Mouse (Mus musculus) adrenal gland, postnatal 36 days (tissue): ENCODE measurements around the gene Supt5. TPM values are rescaled to one million over a fixed set of nuclear protein-coding genes. Genes with fewer than 3 reads are reported as not detected.
A peak's percentile ranks its signal among the peaks of the same experiment; 100 is the strongest.
"Not testable (repeated sequence)": the region's sequence is repeated elsewhere in the genome, so short reads cannot be mapped to it uniquely, and the experiment has no call there.

ENCODE experiments used
- DNase-seq, 2 experiments: peaks; one replicate each; pipeline ENCODE4 v3.0.0; 2021; ENCODE audit warnings: mixed read lengths in 1 of 2
- long read RNA-seq, 2 experiments: library from polyadenylated mRNA; stranded (forward); transcript quantifications; one replicate each; pipeline ENCODE4 v2.0.0; 2021; ENCODE audit warnings: borderline sequencing depth in 2 of 2
- total RNA-seq, 2 experiments: library from RNA; stranded (reverse); gene quantifications; 2 replicates each; pipeline ENCODE4 v1.2.3; 2021

Supt5 gene
- 100 to 1,000 TPM; 122 to 287 TPM for total RNA-seq
- long read RNA-seq, experiment 1, partial matches to known transcripts: 48 of 52 reads
- long read RNA-seq, experiment 1, other reads (novel, unspliced or antisense): 4 of 52 reads
- long read RNA-seq, experiment 2, partial matches to known transcripts: 30 of 39 reads
- long read RNA-seq, experiment 2, other reads (novel, unspliced or antisense): 9 of 39 reads

DNA sequence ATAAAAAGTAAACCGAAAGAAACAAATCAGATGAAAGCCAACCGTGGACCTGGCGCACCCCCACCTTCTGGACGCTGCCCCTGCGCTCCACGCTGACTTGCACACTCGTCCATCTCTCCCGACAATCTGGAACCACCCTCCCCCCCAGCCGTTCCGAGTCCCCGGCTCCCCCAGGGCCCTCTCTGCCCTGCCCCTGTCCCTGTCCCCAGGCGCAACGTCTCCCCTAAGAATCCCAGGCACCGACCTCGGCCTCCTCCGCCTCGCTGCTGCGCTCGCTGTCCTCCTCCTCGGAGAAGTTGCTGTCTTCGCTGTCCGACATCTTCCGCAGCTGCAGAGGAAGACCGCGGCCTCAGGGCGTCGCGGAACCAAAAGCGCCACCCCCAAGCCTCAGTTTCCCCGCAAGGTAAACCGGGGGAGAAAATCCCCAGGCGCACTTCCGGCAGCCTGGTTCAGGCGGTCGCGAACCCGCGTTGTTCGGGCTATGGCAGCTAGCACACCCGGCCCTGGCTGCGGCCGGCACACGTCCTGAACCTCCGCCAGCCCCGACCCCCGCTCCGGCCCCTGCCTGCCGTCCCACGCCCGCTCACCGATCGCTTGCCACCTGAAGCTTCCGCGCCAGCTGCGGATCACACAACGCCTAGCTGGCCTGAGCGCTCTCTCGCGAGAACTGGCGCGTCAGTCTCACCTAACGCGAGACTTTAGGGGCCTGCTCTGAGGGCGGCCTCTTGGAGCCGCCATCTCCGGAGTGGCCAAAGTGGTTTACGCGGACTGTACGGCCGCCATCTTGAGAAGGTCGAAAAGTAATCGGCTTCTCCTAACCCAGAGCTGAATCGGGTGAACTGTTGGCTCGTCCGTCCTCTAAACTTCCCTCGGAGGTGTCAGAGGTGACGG lies at the start of gene Supt5:
Gene Supt5 (minus strand): TSS at position 639 of the 891 bp plus-strand sequence.
- DNase-seq: peak; percentile 98

DNA sequence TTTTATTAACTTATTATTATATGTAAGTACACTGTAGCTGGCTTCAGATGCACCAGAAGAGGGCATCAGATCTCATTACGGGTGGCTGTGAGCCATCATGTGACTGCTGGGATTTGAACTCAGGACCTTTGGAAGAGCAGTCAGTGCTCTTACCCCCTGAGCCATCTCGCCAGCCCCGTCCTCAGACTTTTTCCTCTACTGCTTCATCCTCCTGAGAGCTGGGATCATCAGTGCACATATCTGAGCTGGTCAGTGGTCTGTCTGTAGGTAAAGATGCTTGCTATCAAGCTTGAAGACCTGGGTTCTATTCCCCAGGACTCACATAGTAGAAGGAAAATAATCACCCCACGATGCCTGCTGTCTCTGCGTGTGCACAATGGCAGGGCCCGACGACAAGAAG lies 48.8 kb upstream of the Supt5 start:
- DNase-seq: not testable (repeated sequence)

GRCm38 (mm10) chr7:28386877-28387276 lies 48.3 kb upstream of the Supt5 start:
- DNase-seq: not testable (repeated sequence)

DNA sequence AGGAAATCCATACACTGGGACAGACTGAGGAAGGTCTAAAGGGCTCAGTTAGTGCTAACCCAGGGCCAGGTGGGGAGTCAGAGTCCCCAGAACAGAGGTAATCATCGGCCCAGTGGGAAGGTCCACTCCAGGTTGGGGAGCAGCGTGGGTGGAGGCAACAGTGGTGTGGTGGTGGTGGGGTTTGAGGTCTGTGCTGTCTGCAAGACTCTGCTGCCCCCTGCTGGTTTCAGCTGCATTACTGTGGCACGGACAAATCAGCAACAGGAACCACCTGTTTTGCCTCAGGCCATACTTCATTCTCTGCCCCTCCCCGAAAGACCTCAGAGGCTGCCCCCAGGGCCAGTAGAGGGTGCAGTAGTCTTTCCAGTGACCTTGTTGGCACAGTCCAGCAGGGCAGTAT lies 47.9 kb upstream of the Supt5 start:
- peak; percentile 86 to 93 for DNase-seq

GRCm38 (mm10) chr7:28386007-28386406 lies 47.5 kb upstream of the Supt5 start:
- DNase-seq: peak in 1 of 2 experiments; percentile 42

- no peak for DNase-seq
Measured at GRCm38 (mm10) chr7:28385196-28385595, 46.6 kb upstream of the Supt5 start.

DNA sequence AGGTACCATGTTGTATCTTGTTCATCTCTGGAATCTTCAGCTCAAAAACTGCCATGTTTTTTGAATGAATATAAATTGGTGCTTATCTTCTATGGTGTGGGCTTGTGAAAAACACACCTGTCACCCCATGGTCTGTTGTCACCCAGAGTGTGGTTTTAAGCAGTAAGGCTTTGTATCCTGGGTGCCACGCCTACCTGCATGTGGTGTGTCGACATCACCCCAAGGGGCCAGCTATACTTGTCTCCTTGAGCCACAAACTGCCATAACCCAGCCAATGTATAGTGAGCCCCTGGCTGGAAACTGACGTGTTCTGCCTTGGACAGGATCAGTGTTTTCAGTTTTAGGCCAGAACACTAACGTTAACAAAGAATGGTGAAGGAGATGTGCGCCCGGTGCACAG lies 45.6 kb upstream of the Supt5 start:
- DNase-seq: no peak

- DNase-seq: no peak
Measured at GRCm38 (mm10) chr7:28383606-28384005, 45.1 kb upstream of the Supt5 start.

GRCm38 (mm10) chr7:28382981-28383396 lies 44.4 kb upstream of the Supt5 start:
- peak; percentile 70 to 72 for DNase-seq

DNA sequence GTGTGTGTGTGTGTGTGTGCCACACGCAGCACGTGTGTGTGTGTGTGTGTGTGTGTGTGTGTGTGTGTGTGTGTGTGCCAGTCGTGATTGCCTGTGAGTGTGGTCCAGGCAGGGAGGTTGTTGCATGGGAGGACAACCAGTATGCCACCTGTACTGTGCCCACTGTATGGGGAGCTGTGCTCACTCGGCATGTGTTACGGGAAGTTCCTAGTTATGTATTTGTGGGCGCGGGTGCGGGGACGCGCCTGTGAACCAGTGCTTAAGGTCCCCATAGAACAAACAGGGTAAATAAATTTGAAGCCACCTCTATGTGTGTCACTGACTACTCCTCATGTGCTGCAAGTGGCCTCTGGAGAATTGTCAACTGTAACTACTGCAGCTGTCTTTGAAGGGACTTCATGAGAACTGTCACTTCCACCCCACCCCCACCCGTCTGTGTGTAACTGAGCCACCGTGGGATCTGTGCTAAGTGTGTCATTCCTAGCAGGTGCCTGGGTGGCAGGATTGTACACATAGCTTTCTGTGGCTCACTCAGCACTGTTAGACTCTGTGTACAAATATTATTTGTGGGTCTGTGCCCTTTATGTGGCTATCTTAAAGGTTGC lies 43.9 kb upstream of the Supt5 start:
- no peak for DNase-seq

- DNase-seq: peak; percentile 82 to 89
Measured at GRCm38 (mm10) chr7:28381938-28382337, 43.4 kb upstream of the Supt5 start.

DNA sequence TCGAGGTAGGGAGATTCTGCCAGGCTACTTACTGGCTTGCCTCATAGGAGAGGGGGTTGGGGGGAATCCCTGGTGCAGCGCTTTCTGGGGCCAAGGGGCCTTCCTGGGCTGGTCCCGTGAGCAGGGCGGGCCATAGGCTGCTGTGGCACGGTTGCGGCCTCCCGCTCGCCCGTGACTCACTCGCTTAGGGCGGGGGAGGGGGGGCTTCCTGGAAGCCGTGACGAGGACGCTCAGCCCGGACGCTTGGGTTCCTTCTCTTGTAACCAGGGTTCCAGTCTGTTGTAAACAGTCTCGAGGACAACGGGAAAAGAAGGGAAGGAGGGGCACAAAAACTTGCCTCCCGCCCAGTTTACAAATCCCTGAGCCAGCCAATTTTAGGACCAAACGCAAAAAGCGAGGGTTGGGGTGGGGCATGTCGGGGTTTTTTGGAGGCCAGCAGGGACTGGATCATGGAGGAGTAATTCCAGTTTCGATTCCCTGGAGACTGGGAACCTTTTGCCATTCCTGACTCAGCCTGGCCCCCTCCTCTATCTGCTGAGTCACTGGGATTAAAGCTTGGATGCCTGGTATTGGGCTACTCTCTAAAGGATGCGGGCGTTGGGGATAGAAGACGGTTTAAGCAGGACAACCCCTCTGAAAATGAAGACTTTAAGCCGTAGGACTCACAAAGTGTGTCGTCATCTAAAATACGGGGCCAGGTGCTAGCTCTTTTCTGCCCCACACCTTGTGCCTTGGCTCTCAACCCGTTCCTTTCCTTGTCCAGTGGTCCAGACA lies 42.7 kb upstream of the Supt5 start:
- peak; percentile 88 to 93 for DNase-seq

DNA sequence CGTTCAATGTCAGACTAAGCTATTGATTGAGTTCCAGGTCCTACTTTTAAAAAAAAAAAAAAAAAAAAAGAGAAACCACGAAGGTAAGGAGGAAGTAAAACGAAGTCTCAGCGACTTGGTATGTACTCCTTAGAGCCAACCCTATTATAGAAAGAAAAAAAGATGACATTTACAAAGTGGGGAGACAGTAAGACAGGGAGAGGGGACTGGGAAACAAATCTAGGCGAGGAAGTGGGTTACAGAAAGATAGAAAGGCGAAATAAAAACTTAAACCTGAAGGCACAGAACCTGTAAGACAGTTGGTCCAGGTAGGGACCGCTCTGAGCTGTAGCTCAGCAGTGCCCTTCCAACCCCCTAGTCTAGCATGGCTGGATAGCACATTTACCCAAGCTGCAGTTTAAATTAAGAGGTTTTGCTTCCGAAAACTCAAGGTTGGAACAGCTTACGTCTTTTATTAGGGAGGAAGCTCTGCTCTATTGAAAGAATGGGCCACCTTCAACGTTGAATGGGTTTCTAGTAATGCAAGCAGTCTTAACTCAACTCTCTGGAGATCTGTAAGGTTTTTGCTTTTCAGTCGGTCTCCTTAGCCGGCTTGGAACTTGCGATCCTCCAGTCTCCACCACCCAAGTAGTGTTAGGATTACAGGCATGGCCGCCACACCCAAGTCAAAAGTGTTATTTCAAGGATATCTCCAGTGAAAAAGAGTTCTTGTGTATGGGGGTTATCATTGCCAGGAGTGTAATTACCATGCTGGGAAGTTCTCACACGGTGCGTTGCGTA lies 41.9 kb upstream of the Supt5 start, which contains the start of gene Zfp36:
Gene Zfp36 (minus strand): TSS at position 17 of the 780 bp plus-strand sequence.
- DNase-seq: no peak

- peak; percentile 97 to 98 for DNase-seq
Measured at GRCm38 (mm10) chr7:28378769-28379651, 40.5 kb upstream of the Supt5 start.

DNA sequence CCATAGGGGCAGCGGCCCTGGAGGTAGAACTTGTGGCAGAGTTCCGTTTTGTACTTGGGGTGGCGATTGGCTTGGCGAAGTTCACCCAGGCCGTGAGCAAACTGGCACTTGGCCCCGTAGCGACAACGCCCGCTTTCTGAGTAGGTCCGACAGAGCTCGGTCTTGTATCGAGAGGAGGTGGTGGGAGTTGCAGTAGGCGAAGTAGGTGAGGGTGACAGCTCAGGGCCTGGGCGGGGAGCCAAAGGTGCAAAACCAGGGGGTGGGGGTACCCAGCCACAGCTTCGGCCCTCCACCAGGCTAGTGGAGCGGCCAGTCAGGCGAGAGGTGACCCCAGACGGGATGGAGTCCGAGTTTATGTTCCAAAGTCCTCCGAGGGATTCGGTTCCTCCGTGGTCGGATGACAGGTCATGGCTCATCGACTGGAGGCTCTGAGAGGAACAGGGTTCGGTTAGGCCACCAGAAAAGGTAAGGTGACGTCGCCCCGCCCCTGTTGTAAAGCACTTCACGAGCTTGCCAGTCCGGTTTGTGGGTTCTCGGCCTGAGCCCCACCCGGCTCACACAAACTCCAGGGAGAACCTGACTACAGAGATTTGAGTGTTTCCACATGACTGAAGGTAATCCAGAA lies 39.6 kb upstream of the Supt5 start:
- peak; percentile 34 to 63 for DNase-seq

GRCm38 (mm10) chr7:28377190-28378065 lies 38.9 kb upstream of the Supt5 start:
- no peak for DNase-seq

DNA sequence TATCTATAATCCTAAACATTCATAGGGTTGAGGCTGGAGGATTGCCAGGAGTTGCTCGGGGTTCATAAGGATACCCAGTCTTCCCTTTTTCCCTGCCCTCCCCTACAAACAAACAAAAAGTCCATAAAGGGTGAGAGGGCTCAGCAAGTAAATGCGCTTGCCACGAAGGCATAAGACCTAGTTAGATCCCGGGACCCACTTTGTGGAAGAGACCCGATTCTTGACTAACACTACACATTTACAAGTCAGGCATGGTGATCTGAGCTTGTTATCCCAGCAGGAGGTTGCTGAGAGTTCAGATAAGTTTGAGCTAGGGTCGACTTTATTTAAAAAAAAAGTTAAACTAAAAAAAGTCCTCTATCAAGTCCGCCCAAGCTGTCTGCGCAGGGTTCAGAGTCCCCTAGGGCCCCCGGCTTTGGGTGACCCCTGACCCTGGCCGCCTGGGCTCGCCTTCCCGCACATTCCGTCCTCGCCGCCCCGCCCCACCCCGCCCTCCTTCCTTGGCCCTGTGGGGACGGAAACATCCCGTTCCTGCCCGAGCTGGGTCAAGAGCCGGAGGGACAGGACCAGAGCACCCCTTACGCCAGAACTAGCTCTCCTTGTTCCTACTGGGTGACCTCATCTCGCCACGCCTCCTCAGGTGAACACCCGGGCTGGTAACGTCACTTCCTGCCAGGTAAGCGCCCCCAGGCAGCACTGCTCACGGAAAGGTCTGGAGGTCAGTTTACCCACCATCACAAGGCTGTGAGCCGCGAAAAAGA lies 37.6 kb upstream of the Supt5 start:
- DNase-seq: peak; percentile 75 to 90
